Comparison of ENCODE assay signal across 8 mouse cellular contexts in genomic region chr3:98013086-98013400, GRCm38 (mm10). TPM values are rescaled to one million over a fixed set of nuclear protein-coding genes. Genes with fewer than 3 reads are reported as not detected.
DNase-seq lines count a peak whose midpoint lies in the region; ATAC-seq lines count a peak whose summit lies in the region.

No protein-coding gene starts in this region.

- no peak overlapping the region for H3K27ac ChIP-seq in neural tube, embryonic 11.5 days (ENCODE audit: low read depth, low read length)
- H3K27ac ChIP-seq in forebrain, embryonic 10.5 days: peak overlapping the region; percentile 97
- peak overlapping the region; percentile 50; the same call in 1 of the 2 replicates for H3K27ac ChIP-seq in limb, embryonic 15.5 days
- H3K27ac ChIP-seq in stomach, embryonic 14.5 days (ENCODE audit: low read length): peak overlapping the region; percentile 28; the same call in 1 of the 2 replicates

- no peak for ATAC-seq in neural tube, embryonic 11.5 days (ENCODE audit: insufficient read depth, low FRiP score, low TSS enrichment)
- no peak for ATAC-seq in limb, embryonic 15.5 days (ENCODE audit: insufficient number of reproducible peaks, low FRiP score, low TSS enrichment, low read depth)
- no peak for ATAC-seq in stomach, embryonic 14.5 days (ENCODE audit: insufficient number of reproducible peaks, insufficient read depth, low FRiP score, low read depth)

- no peak for DNase-seq in neural tube, embryonic 11.5 days (ENCODE audit: low spot score)
- no peak for DNase-seq in neural tube, embryonic 10.5 days (ENCODE audit: extremely low spot score, low spot score)
- DNase-seq in forebrain, embryonic 10.5 days (ENCODE audit: extremely low spot score, low spot score): no peak
- DNase-seq in thymus, postnatal 14 days: no peak
- DNase-seq in natural killer cell, adult 2 months (ENCODE audit: low spot score in 2 of 2): no peak
- no peak for DNase-seq in kidney, postnatal 10 days

- no peaks in the 10 kb centered on the region for H3K4me1 ChIP-seq in neural tube, embryonic 11.5 days (ENCODE audit: control insufficient read depth, insufficient read depth, low read length)
- H3K4me1 ChIP-seq in forebrain, embryonic 10.5 days: peaks cover 70% of the 10 kb centered on the region
- peaks cover 34% of the 10 kb centered on the region for H3K4me1 ChIP-seq in limb, embryonic 15.5 days
- H3K4me1 ChIP-seq in stomach, embryonic 14.5 days (ENCODE audit: control insufficient read depth, insufficient read depth, low read length): peaks cover 23% of the 10 kb centered on the region

- H3K4me3 ChIP-seq in neural tube, embryonic 11.5 days (ENCODE audit: low read depth, low read length): peak overlapping the region; percentile 86
- peak overlapping the region; percentile 78 for H3K4me3 ChIP-seq in forebrain, embryonic 10.5 days
- peak overlapping the region; percentile 97 for H3K4me3 ChIP-seq in limb, embryonic 15.5 days
- peak overlapping the region; percentile 87 for H3K4me3 ChIP-seq in stomach, embryonic 14.5 days (ENCODE audit: low read depth, low read length)

- no peaks in the 10 kb centered on the region for H3K27me3 ChIP-seq in neural tube, embryonic 11.5 days (ENCODE audit: control insufficient read depth, insufficient read depth, low read length)
- H3K27me3 ChIP-seq in forebrain, embryonic 10.5 days (ENCODE audit: poor library complexity, severe bottlenecking): peaks cover 18% of the 10 kb centered on the region; the same call in 1 of the 2 replicates
- H3K27me3 ChIP-seq in limb, embryonic 15.5 days: no peaks in the 10 kb centered on the region
- H3K27me3 ChIP-seq in stomach, embryonic 14.5 days (ENCODE audit: control insufficient read depth, insufficient read depth, low read length): no peaks in the 10 kb centered on the region

- H3K9ac ChIP-seq in neural tube, embryonic 11.5 days (ENCODE audit: low read length): peak overlapping the region; percentile 19; the same call in 1 of the 2 replicates
- H3K9ac ChIP-seq in limb, embryonic 15.5 days: peak overlapping the region; percentile 28; the same call in 1 of the 2 replicates
- no peak overlapping the region; the same call in 1 of the 2 replicates for H3K9ac ChIP-seq in stomach, embryonic 14.5 days (replicated peaks; ENCODE audit: low read depth, low read length)

- WGBS in neural tube, embryonic 11.5 days: 3% methylated on average over 18 of the region's 18 CpGs
- 1% methylated on average over 18 of the region's 18 CpGs for WGBS in forebrain, embryonic 10.5 days
- WGBS in limb, embryonic 15.5 days: 2% methylated on average over 18 of the region's 18 CpGs
- WGBS in stomach, embryonic 14.5 days: under 1% methylated on average over 18 of the region's 18 CpGs

- H3K36me3 ChIP-seq in neural tube, embryonic 11.5 days (ENCODE audit: control insufficient read depth, insufficient read depth, low read length): no peaks in the 10 kb centered on the region
- H3K36me3 ChIP-seq in forebrain, embryonic 10.5 days (replicated peaks): no peaks in the 10 kb centered on the region
- no peaks in the 10 kb centered on the region for H3K36me3 ChIP-seq in limb, embryonic 15.5 days
- H3K36me3 ChIP-seq in stomach, embryonic 14.5 days (ENCODE audit: control insufficient read depth, insufficient read depth, low read length): no peaks in the 10 kb centered on the region

- no peaks in the 10 kb centered on the region for H3K9me3 ChIP-seq in neural tube, embryonic 11.5 days (ENCODE audit: control insufficient read depth, low read length)
- H3K9me3 ChIP-seq in forebrain, embryonic 10.5 days: no peaks in the 10 kb centered on the region
- H3K9me3 ChIP-seq in limb, embryonic 15.5 days: no peaks in the 10 kb centered on the region
- no peaks in the 10 kb centered on the region for H3K9me3 ChIP-seq in stomach, embryonic 14.5 days (ENCODE audit: control insufficient read depth, low read depth, low read length)

- peak overlapping the region; percentile 82 for H3K4me2 ChIP-seq in neural tube, embryonic 11.5 days (ENCODE audit: low read depth)
- H3K4me2 ChIP-seq in limb, embryonic 15.5 days: peak overlapping the region; percentile 67
- H3K4me2 ChIP-seq in stomach, embryonic 14.5 days (replicated peaks; ENCODE audit: low read depth, low read length): peak overlapping the region; percentile 53

RNA-seq across cellular contexts. Expression of gene Notch2, which starts 0.3 kb away (rescaled TPM):
- polyA plus RNA-seq in neural tube, embryonic 11.5 days (2014; fragmentation: Nextera tagmentation; extraction: Ambion mirVana): 22.3 and 24.6 TPM in 2 replicates
- 19.1 and 21.2 TPM in 2 replicates for polyA plus RNA-seq in forebrain, embryonic 10.5 days (2016; fragmentation: Nextera tagmentation; extraction: Ambion mirVana)
- 35.8 and 40.8 TPM in 2 replicates for polyA plus RNA-seq in limb, embryonic 15.5 days (2015; fragmentation: Nextera tagmentation; extraction: Ambion mirVana)
- polyA plus RNA-seq in stomach, embryonic 14.5 days (2014; fragmentation: Nextera tagmentation; extraction: Ambion mirVana): 36.2 and 38.3 TPM in 2 replicates
